Mouse (Mus musculus) layer of hippocampus, postnatal 14 days (tissue): ENCODE data around the gene Npat. TPM values are rescaled to one million over a fixed set of nuclear protein-coding genes. Genes with fewer than 3 reads are reported as not detected.

Experiments used
- DNase-seq, 2 experiments: peaks; one replicate each; pipeline ENCODE4 v3.0.0; 2021 to 2022; ENCODE audit warnings: low spot score in 2 of 2, mixed read lengths in 1 of 2
- total RNA-seq, 2 experiments: library from RNA; stranded (reverse); gene quantifications; 2 replicates each; pipeline ENCODE4 v1.2.3; 2021

The Npat gene
- total RNA-seq, 2 experiments from 2014 or later: 14.3 to 16.3 TPM

- DNase-seq: peak in 1 of 2 experiments; percentile 15
Observed at GRCm38 (mm10) chr9:53609306-53609967, 72.6 kb downstream of the Npat start.

GRCm38 (mm10) chr9:53609968-53610781 lies 73.3 kb downstream of the Npat start, which contains the start of gene Acat1:
Gene Acat1, minus strand, starts transcription at chr9:53610382.
- DNase-seq: peak; percentile 91 to 94

GRCm38 (mm10) chr9:53614286-53614685 lies 77.4 kb downstream of the Npat start:
- no peak for DNase-seq

- no peak for DNase-seq
Observed at GRCm38 (mm10) chr9:53615246-53615645, 78.4 kb downstream of the Npat start.

Other genes starting within 250 kb of the Npat start
- 1 to 10 TPM; 3.1 to 3.3 TPM for gene Exph5, start 235.4 kb upstream of the Npat start, total RNA-seq
- 1 to 10 TPM; 5.3 to 6.2 TPM for gene Kdelc2, start 153.0 kb upstream of the Npat start, total RNA-seq
- gene 4930550C14Rik, start 134.7 kb upstream of the Npat start, total RNA-seq: under 1 TPM in 1 of 2 experiments, not detected in 1; 0.21 TPM
- 10 to 100 TPM; 22.3 to 24.4 TPM for gene Atm, start 307 bp upstream of the Npat start, total RNA-seq
- gene Acat1, start 73.3 kb downstream of the Npat start, total RNA-seq: 100 to 1,000 TPM in 1 of 2 experiments, 10 to 100 TPM in 1; 94.1 to 102 TPM
- gene Cul5, start 133.0 kb downstream of the Npat start, total RNA-seq: 10 to 100 TPM; 58.4 to 59.1 TPM
- gene Rab39, start 169.2 kb downstream of the Npat start, total RNA-seq: 1 to 10 TPM; 1.6 to 1.8 TPM
- 1 to 10 TPM; 5.9 to 6.6 TPM for gene Slc35f2, start 234.5 kb downstream of the Npat start, total RNA-seq